ENCODE assay signal across 8 mouse cellular contexts in the genomic region with DNA sequence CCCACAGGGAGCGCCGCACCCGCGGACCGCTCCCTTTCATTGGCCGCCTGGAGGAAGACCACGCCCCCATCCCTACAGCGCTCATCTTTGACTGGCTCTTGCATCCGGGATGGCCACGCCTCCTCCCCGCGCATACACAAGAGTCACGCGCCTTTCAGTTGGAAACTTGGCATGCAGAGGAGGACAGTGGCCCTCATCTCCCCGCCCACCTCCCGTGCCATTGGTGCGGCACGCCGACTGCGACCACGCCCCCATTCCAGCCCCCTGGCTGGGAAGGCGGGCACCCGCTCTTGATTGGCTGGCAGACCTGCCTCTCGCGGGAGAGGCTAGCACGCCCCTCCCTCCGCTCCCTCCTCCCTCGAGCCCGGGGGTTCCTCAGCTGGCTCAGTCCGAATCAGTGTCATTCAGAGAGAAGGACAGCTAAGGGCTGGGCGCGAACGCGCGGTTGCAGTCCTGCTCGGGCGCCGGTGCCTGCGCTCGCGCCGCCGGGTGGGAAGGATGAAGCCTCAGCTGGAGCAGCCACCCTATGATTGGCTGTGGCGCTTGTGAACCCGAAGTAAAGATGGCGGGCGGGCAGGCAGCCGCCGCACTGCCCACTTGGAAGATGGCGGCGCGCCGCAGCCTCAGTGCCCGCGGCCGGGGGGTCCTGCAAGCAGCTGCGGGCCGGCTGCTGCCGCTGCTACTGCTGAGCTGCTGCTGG. TPM values are rescaled to one million over a fixed set of nuclear protein-coding genes. Genes with fewer than 3 reads are reported as not detected.
DNase-seq lines count a peak whose midpoint lies in the region; ATAC-seq and TF ChIP-seq lines count a peak whose summit lies in the region.

A gene (plus strand): TSS at position 350 of the 700 bp plus-strand sequence.

- peaks cover 24% of the 10 kb centered on the region for H3K4me1 ChIP-seq in embryonic facial prominence, embryonic 14.5 days (ENCODE audit: control insufficient read depth, insufficient read depth, low read length)
- peaks cover 6% of the 10 kb centered on the region for H3K4me1 ChIP-seq in heart, adult 2 months (ENCODE audit: control insufficient read depth, insufficient read depth, low read length)
- peaks cover 27% of the 10 kb centered on the region for H3K4me1 ChIP-seq in limb, embryonic 13.5 days
- H3K4me1 ChIP-seq in midbrain, embryonic 16.5 days (ENCODE audit: control insufficient read depth, insufficient read depth, low read length): peaks cover 26% of the 10 kb centered on the region

- peak within 1 kb of the TSS; percentile 91 for H3K4me2 ChIP-seq in embryonic facial prominence, embryonic 14.5 days (ENCODE audit: low read depth, low read length)
- H3K4me2 ChIP-seq in limb, embryonic 13.5 days (replicated peaks): peak within 1 kb of the TSS; percentile 100
- H3K4me2 ChIP-seq in midbrain, embryonic 16.5 days (ENCODE audit: low read length): peak within 1 kb of the TSS; percentile 95

- H3K4me3 ChIP-seq in embryonic facial prominence, embryonic 14.5 days (ENCODE audit: low read depth, low read length): peak within 1 kb of the TSS; percentile 91
- H3K4me3 ChIP-seq in heart, adult 2 months: peak within 1 kb of the TSS; percentile 72
- H3K4me3 ChIP-seq in limb, embryonic 13.5 days: peak within 1 kb of the TSS; percentile 76
- H3K4me3 ChIP-seq in midbrain, embryonic 16.5 days (ENCODE audit: low read depth, low read length): peak within 1 kb of the TSS; percentile 86

- H3K27ac ChIP-seq in embryonic facial prominence, embryonic 14.5 days (replicated peaks; ENCODE audit: low read depth, low read length): peak within 1 kb of the TSS; percentile 50
- peak within 1 kb of the TSS; percentile 78 for H3K27ac ChIP-seq in heart, adult 2 months
- peak within 1 kb of the TSS; percentile 16; the same call in 1 of the 2 replicates for H3K27ac ChIP-seq in limb, embryonic 13.5 days
- H3K27ac ChIP-seq in midbrain, embryonic 16.5 days (ENCODE audit: low read length): peak within 1 kb of the TSS; percentile 96

- peak; percentile 97 for ATAC-seq in embryonic facial prominence, embryonic 14.5 days (ENCODE audit: low read depth)
- peak; percentile 98 for ATAC-seq in limb, embryonic 13.5 days (ENCODE audit: low FRiP score, low read depth)
- peak; percentile 97 for ATAC-seq in midbrain, embryonic 16.5 days

- peak; percentile 77 for TF ChIP-seq POLR2A in heart, adult 2 months (IDR thresholded peaks at IDR 0.05; ENCODE audit: insufficient read depth, low read depth, low read length)

- H3K9ac ChIP-seq in embryonic facial prominence, embryonic 14.5 days (ENCODE audit: low read depth, low read length): peak within 1 kb of the TSS; percentile 76
- peak within 1 kb of the TSS; percentile 82 for H3K9ac ChIP-seq in heart, adult 2 months (ENCODE audit: low read depth, low read length)
- peak within 1 kb of the TSS; percentile 77 for H3K9ac ChIP-seq in limb, embryonic 13.5 days
- peak within 1 kb of the TSS; percentile 85 for H3K9ac ChIP-seq in midbrain, embryonic 16.5 days (ENCODE audit: low read depth, low read length)

- WGBS in embryonic facial prominence, embryonic 14.5 days: 1% methylated on average over 28 of the region's 59 CpGs
- WGBS in heart, adult 2 months: under 1% methylated on average over 59 of the region's 59 CpGs
- WGBS in limb, embryonic 13.5 days: 0% methylated on average over 59 of the region's 59 CpGs
- 2% methylated on average over 56 of the region's 59 CpGs for WGBS in midbrain, embryonic 16.5 days

- H3K36me3 ChIP-seq in embryonic facial prominence, embryonic 14.5 days (ENCODE audit: control insufficient read depth, insufficient read depth, low read length): no peaks in the 10 kb centered on the region
- H3K36me3 ChIP-seq in heart, adult 2 months (ENCODE audit: control insufficient read depth, insufficient read depth, low read length): no peaks in the 10 kb centered on the region
- no peaks in the 10 kb centered on the region for H3K36me3 ChIP-seq in limb, embryonic 13.5 days
- H3K36me3 ChIP-seq in midbrain, embryonic 16.5 days (ENCODE audit: control insufficient read depth, insufficient read depth, low read length): no peaks in the 10 kb centered on the region

- intact Hi-C loops in heart, adult 2 months (cut with DNase I): loop anchor here (2.0 kb wide), 1 partner anchor 229 kb away; no protein-coding TSS in a partner anchor

- TF ChIP-seq CTCF in heart, adult 2 months (IDR thresholded peaks at IDR 0.05): no peak

- peaks cover 29% of the 10 kb centered on the region for H3K27me3 ChIP-seq in embryonic facial prominence, embryonic 14.5 days (replicated peaks; ENCODE audit: control insufficient read depth, insufficient read depth, low read length)
- H3K27me3 ChIP-seq in heart, adult 2 months (ENCODE audit: control insufficient read depth, insufficient read depth, low read length): no peaks in the 10 kb centered on the region
- peaks cover 50% of the 10 kb centered on the region for H3K27me3 ChIP-seq in limb, embryonic 13.5 days
- peaks cover 2% of the 10 kb centered on the region; the same call in 1 of the 2 replicates for H3K27me3 ChIP-seq in midbrain, embryonic 16.5 days (ENCODE audit: control insufficient read depth, insufficient read depth, low read depth, low read length)

- peak; percentile 100 for DNase-seq in 3T3-L1 (ENCODE audit: low read depth, low spot score)
- DNase-seq in adrenal gland, postnatal 4 days (ENCODE audit: low spot score in 2 of 2): peak; percentile 99
- peak; percentile 100 for DNase-seq in embryonic facial prominence, embryonic 14.5 days (ENCODE audit: low spot score)
- peak; percentile 100 for DNase-seq in heart, adult 2 months
- peak; percentile 100 for DNase-seq in kidney, adult 8-10 months
- DNase-seq in spleen, postnatal 10 days (ENCODE audit: low spot score in 2 of 2): peak; percentile 99 to 100

- peak; percentile 72; the same call in 1 of the 2 replicates for TF ChIP-seq EP300 in heart, adult 2 months (IDR thresholded peaks at IDR 0.05; ENCODE audit: insufficient read depth, low read depth, low read length)

- no peaks in the 10 kb centered on the region for H3K79me2 ChIP-seq in heart, adult 2 months (replicated peaks; ENCODE audit: control insufficient read depth, insufficient read depth, low read length)

- no peaks in the 10 kb centered on the region for H3K9me3 ChIP-seq in embryonic facial prominence, embryonic 14.5 days (ENCODE audit: control insufficient read depth, low read length)
- no peaks in the 10 kb centered on the region for H3K9me3 ChIP-seq in limb, embryonic 13.5 days
- H3K9me3 ChIP-seq in midbrain, embryonic 16.5 days (replicated peaks; ENCODE audit: control insufficient read depth, low read length, poor library complexity, severe bottlenecking): no peaks in the 10 kb centered on the region

RNA-seq across cellular contexts. Expression of the gene that starts here (rescaled TPM):
- total RNA-seq in adrenal gland, postnatal 4 days (2021): 10 to 100 TPM; 13.9 to 15.0 TPM
- polyA plus RNA-seq in embryonic facial prominence, embryonic 14.5 days (2014; fragmentation: Nextera tagmentation; extraction: Ambion mirVana): 4.2 and 5.1 TPM in 2 replicates
- 1 to 10 TPM; 6.7 to 7.3 TPM for total RNA-seq in heart, adult 2 months (2021)
- 5.4 and 5.6 TPM in 2 replicates for polyA plus RNA-seq in heart, adult 2 months (2012; rRNA removed)
- polyA plus RNA-seq in limb, embryonic 13.5 days (2015; fragmentation: Nextera tagmentation; extraction: Ambion mirVana): 3.2 and 4.1 TPM in 2 replicates
- 6.8 and 7.0 TPM in 2 replicates for polyA plus RNA-seq in midbrain, embryonic 16.5 days (2015; fragmentation: Nextera tagmentation; extraction: Ambion mirVana)

Comparison
In these comparisons a context has a peak if more than half of its experiments do, and no peak if none do; other contexts are left out.
1. Peak in every context shown above with its lines: DNase-seq, ATAC-seq, H3K4me3 ChIP-seq and H3K27ac ChIP-seq.
2. H3K27ac ChIP-seq: peak in every context shown above with its lines; median percentile 96 in midbrain, embryonic 16.5 days; 78 in heart, adult 2 months; 50 in embryonic facial prominence, embryonic 14.5 days; 16 in limb, embryonic 13.5 days.